Mouse (Mus musculus): ENCODE measurements around the gene Znrf3.

DNA sequence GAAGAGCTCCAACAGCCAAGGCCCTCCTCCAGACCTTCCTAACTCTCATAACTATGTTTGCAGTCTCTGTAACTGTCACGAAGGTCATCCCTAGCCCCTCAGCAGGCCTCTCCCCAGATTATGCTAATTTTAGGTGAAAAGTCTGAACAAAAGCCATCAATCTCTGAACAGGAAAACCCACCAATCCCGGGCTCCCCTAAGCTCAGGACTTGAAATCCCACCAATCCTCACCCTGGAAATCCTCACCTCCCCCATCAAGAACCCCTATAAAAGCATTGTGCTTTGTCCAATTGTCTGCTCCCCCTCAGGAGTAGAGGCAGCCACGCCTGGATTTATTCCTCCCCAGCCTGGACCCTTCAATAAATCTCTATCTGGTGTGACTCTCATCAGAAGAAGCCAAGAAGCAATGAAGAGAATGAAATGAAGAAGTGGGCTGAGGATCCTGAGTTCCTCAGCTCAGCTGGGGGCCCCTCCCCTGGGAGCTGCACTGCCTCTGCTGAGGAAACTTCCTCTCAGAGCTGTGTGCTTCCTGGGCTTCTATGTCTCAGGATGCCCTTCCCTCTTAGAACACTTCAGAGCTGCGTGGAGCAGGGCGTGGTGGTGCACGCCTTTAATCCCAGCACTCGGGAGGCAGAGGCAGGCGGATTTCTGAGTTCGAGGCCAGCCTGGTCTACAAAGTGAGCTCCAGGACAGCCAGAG is 172.0 kb downstream of the Znrf3 start:
- no peak for TF ChIP-seq CTCF (IDR thresholded peaks at IDR 0.05; ENCODE audit: extremely low read depth, insufficient read depth, low read length)
- TF ChIP-seq POLR2A (IDR thresholded peaks at IDR 0.05; ENCODE audit: extremely low read depth, insufficient read depth, low read length): no peak
